In the genomic region with DNA sequence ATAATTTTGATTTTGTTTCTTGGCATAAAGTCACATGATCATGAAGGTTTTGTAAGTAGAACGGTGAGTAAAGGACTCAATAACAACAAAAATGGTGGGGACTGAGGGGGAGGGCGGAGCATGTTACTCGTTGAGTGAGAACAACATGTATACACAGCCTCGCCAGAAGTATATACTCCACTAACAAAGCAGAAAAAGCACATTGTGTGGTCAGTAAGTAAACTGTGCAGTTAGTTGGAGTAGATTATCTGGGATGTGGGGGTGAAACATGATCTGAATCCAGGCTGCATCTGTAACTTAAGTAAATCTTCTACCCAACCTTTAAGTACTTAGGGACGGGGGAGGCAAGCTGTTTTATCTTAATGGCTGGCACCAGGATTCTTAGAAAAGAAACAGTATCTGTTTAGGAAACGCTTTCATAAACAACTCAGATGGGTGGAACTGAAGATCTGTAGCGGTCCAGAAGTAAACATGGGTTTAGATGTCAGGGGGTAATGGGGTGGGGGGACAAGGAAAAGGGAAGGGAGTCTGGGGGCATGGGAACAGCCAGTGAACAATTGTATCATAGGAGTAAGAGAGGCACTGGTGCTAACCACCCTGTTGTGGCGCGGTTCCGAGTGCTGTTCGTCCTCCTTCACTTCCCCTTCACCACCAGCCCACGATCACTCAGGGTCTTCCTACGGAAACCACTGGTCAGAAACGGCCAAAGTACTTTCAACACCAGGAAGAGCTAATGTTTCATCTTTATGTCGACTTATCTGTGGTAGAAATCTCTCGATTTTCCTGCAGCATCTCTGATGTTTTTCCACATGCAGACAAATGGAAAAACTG, we compare ENCODE assay signal across 22 mouse cellular contexts. TPM values are rescaled to one million over a fixed set of nuclear protein-coding genes. Genes with fewer than 3 reads are reported as not detected.
DNase-seq lines count a peak whose midpoint lies in the region; ATAC-seq and TF ChIP-seq lines count a peak whose summit lies in the region.
"Had no signal": no experiment of that assay in that cellular context is flagged by ENCODE, and none has a peak within 500 bp of the region (broad histone marks: within the 10 kb centered on the region; RNA-seq: fewer than 3 reads in every experiment).

No protein-coding gene starts in this region.

- no peaks in the 10 kb centered on the region for H3K9me3 ChIP-seq in kidney, embryonic 16.5 days (ENCODE audit: low read length)
- no peaks in the 10 kb centered on the region for H3K9me3 ChIP-seq in embryonic facial prominence, embryonic 12.5 days
- no peaks in the 10 kb centered on the region for H3K9me3 ChIP-seq in hindbrain, embryonic 13.5 days
- H3K9me3 ChIP-seq: forebrain, embryonic 15.5 days; G1E; heart, embryonic 10.5 days; hindbrain, embryonic 12.5 days had no signal

- H3K4me3 ChIP-seq in kidney, embryonic 16.5 days (ENCODE audit: low read length) = no peak overlapping the region
- no peak overlapping the region for H3K4me3 ChIP-seq in embryonic facial prominence, embryonic 12.5 days
- H3K4me3 ChIP-seq in hindbrain, embryonic 13.5 days = no peak overlapping the region
- no peak overlapping the region for H3K4me3 ChIP-seq in left cerebral cortex, adult 2 months
- H3K4me3 ChIP-seq: forebrain, embryonic 15.5 days; heart, embryonic 10.5 days; hindbrain, embryonic 12.5 days had no signal

- WGBS in kidney, embryonic 16.5 days = 32% methylated on average over 16 of the region's 16 CpGs
- 65% methylated on average over 16 of the region's 16 CpGs for WGBS in embryonic facial prominence, embryonic 12.5 days
- 88% methylated on average over 16 of the region's 16 CpGs for WGBS in hindbrain, embryonic 13.5 days

- H3K9ac ChIP-seq in kidney, embryonic 16.5 days (replicated peaks; ENCODE audit: low read length) = no peak overlapping the region
- no peak overlapping the region for H3K9ac ChIP-seq in embryonic facial prominence, embryonic 12.5 days
- no peak overlapping the region for H3K9ac ChIP-seq in hindbrain, embryonic 13.5 days
- H3K9ac ChIP-seq: forebrain, embryonic 15.5 days; hindbrain, embryonic 12.5 days had no signal

- H3K4me1 ChIP-seq in kidney, embryonic 16.5 days (ENCODE audit: insufficient read depth, low read length) = peaks cover 4% of the 10 kb centered on the region; the same call in 1 of the 2 replicates
- H3K4me1 ChIP-seq in embryonic facial prominence, embryonic 12.5 days = no peaks in the 10 kb centered on the region
- H3K4me1 ChIP-seq in hindbrain, embryonic 13.5 days (replicated peaks) = no peaks in the 10 kb centered on the region
- H3K4me1 ChIP-seq: forebrain, embryonic 15.5 days; heart, embryonic 10.5 days; hindbrain, embryonic 12.5 days had no signal

- no peaks in the 10 kb centered on the region for H3K36me3 ChIP-seq in kidney, embryonic 16.5 days (ENCODE audit: insufficient read depth, low read length)
- H3K36me3 ChIP-seq in embryonic facial prominence, embryonic 12.5 days = no peaks in the 10 kb centered on the region
- no peaks in the 10 kb centered on the region for H3K36me3 ChIP-seq in hindbrain, embryonic 13.5 days
- H3K36me3 ChIP-seq: forebrain, embryonic 15.5 days; G1E; heart, embryonic 10.5 days; hindbrain, embryonic 12.5 days had no signal

- no peak for DNase-seq in kidney, postnatal 36 days
- no peak for DNase-seq in layer of hippocampus, postnatal 14 days (ENCODE audit: low spot score in 2 of 2)
- DNase-seq in left cerebral cortex, adult 2 months (ENCODE audit: extremely low spot score in 1 of 2, low spot score in 2 of 2) = no peak
- DNase-seq: adrenal gland, adult 8-10 months; cerebellum, adult 11-12 months; cerebellum, adult 9-10 months; cerebellum, postnatal 36 days; gastrocnemius, postnatal 36 days; heart, adult 18-20 months; heart, postnatal 10 days; heart, postnatal 4 days had no signal

- intact Hi-C loops in left cerebral cortex, adult 2 months (cut with DNase I) = no loop called here

- H3K27ac ChIP-seq in kidney, embryonic 16.5 days (ENCODE audit: low read length) = peak overlapping the region; percentile 5; the same call in 1 of the 2 replicates
- peak overlapping the region; percentile 37; the same call in 1 of the 2 replicates for H3K27ac ChIP-seq in embryonic facial prominence, embryonic 12.5 days
- no peak overlapping the region for H3K27ac ChIP-seq in hindbrain, embryonic 13.5 days
- no peak overlapping the region for H3K27ac ChIP-seq in left cerebral cortex, adult 2 months
- H3K27ac ChIP-seq: forebrain, embryonic 15.5 days; heart, embryonic 10.5 days; hindbrain, embryonic 12.5 days; hindbrain, postnatal 0 days had no signal

- no peaks in the 10 kb centered on the region for H3K27me3 ChIP-seq in kidney, embryonic 16.5 days (ENCODE audit: insufficient read depth, low read length)
- H3K27me3 ChIP-seq in embryonic facial prominence, embryonic 12.5 days = no peaks in the 10 kb centered on the region
- no peaks in the 10 kb centered on the region for H3K27me3 ChIP-seq in hindbrain, embryonic 13.5 days
- H3K27me3 ChIP-seq: forebrain, embryonic 15.5 days; hindbrain, embryonic 12.5 days had no signal

- no peak for TF ChIP-seq CTCF in left cerebral cortex, adult 2 months (IDR thresholded peaks at IDR 0.05)

- peak; percentile 70 for ATAC-seq in kidney, embryonic 16.5 days (ENCODE audit: low FRiP score, low TSS enrichment)
- 0 out of 2 replicates have a peak, but pooled peaks have one; percentile 69 for ATAC-seq in common myeloid progenitor, adult 5-6 weeks (replicated peaks; ENCODE audit: low read depth, poor library complexity, severe bottlenecking)
- ATAC-seq in embryonic facial prominence, embryonic 12.5 days (ENCODE audit: insufficient number of reproducible peaks, insufficient read depth, low FRiP score, low TSS enrichment) = peak; percentile 67; the same call in 1 of the 2 replicates
- peak; percentile 90 for ATAC-seq in granulocyte monocyte progenitor cell, adult 5-6 weeks (replicated peaks; ENCODE audit: poor library complexity, severe bottlenecking)
- ATAC-seq in hindbrain, embryonic 13.5 days (ENCODE audit: low FRiP score) = no peak
- ATAC-seq: CD4-positive, CD25-positive, alpha-beta regulatory T cell, adult 4 months; forebrain, embryonic 15.5 days; hindbrain, postnatal 0 days had no signal

- 0 out of 2 replicates have a peak overlapping the region, but pooled peaks have one; percentile 11 for H3K4me2 ChIP-seq in kidney, embryonic 16.5 days (replicated peaks; ENCODE audit: low read depth, low read length)
- no peak overlapping the region for H3K4me2 ChIP-seq in embryonic facial prominence, embryonic 12.5 days (replicated peaks)
- no peak overlapping the region for H3K4me2 ChIP-seq in hindbrain, embryonic 13.5 days
- H3K4me2 ChIP-seq: forebrain, embryonic 15.5 days; hindbrain, embryonic 12.5 days had no signal

RNA-seq across cellular contexts. Expression of gene Frzb, which starts 18.8 kb away (rescaled TPM):
- polyA plus RNA-seq in kidney, embryonic 16.5 days (2015; fragmentation: Nextera tagmentation; extraction: Ambion mirVana) = 24.7 and 26.8 TPM in 2 replicates
- not detected in 2 replicates for total RNA-seq in common myeloid progenitor, adult 5-6 weeks (2017)
- 51.3 and 81.0 TPM in 2 replicates for polyA plus RNA-seq in embryonic facial prominence, embryonic 12.5 days (2016; fragmentation: Nextera tagmentation; extraction: Ambion mirVana)
- not detected in 2 replicates for total RNA-seq in granulocyte monocyte progenitor cell, adult 5-6 weeks (2014; fragmentation: Nextera tagmentation)
- total RNA-seq in granulocyte monocyte progenitor cell, adult 5-6 weeks (2017) = not detected in 2 replicates
- 10 to 100 TPM; 24.4 to 25.5 TPM for total RNA-seq in layer of hippocampus, postnatal 14 days (2021)
- polyA plus RNA-seq in hindbrain, embryonic 13.5 days (2015; fragmentation: Nextera tagmentation; extraction: Ambion mirVana) = 19.2 and 22.8 TPM in 2 replicates
- 10 to 100 TPM; 28.3 to 29.8 TPM for total RNA-seq in left cerebral cortex, adult 2 months (2021)
- polyA plus RNA-seq: CD4-positive, CD25-positive, alpha-beta regulatory T cell, adult 4 months had no signal

Comparison
In these comparisons a context has a peak if more than half of its experiments do, and no peak if none do; other contexts are left out.
1. H3K27ac ChIP-seq: peak in kidney, embryonic 16.5 days (single experiment) and embryonic facial prominence, embryonic 12.5 days (single experiment); none in hindbrain, embryonic 13.5 days (single experiment) and left cerebral cortex, adult 2 months (single experiment).
2. RNA of gene Frzb, which starts 18.8 kb away (total RNA-seq): 28.3 to 29.8 TPM in left cerebral cortex, adult 2 months and 24.4 to 25.5 TPM in layer of hippocampus, postnatal 14 days; not detected in common myeloid progenitor, adult 5-6 weeks and not detected in granulocyte monocyte progenitor cell, adult 5-6 weeks; every median in the first group is over 10 times any median in the second.